Mouse (Mus musculus) telencephalon, adult 2 months (tissue): Measurements from ENCODE around the gene Rapgef2.
A peak's percentile ranks its signal among the peaks of the same experiment; 100 is the strongest.

ENCODE experiments used
- DNase-seq: peaks from one replicate; pipeline ENCODE4 v3.0.0-alpha.2; 2011; ENCODE audit warnings: low read depth, low spot score

Gene Rapgef2

DNA sequence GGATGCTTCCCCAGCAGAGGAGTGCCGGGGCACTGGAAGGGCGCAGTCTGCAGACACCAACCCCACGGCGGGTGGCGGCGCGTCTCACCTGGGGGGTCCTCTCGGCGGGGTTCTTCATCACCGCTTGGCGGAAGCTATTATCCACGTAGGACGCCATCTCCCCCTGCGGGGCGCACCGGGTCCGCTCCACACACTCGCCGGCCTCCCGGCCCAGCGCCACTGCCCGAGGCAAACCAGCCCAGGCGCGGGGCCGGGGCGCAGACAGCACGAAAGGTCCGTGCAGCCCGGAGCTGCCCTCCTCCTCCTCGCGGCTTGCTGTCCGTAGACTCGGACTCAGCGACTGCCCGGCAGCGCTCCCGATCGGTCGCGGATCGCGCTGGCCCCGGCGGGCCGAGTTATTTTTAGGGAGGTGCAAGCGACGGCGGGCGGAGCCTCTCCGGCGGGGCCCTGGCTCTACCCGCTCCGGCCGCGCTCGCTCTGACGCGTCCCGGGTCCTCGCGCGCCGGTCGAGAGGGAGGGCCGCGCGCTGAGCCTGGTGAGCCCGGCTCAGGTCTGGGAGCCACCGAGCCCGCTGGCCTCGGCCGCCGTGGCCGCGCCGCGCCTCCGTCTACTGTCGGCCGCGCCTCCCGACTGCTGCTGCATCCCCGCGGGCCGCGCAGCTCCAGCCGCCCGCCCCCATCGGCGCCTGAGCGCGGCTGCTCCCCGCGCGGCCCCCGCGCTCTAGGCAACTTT lies at the start of gene Rapgef2:
Gene Rapgef2, minus strand, starts transcription at position 142 of the 732 bp plus-strand sequence.
- no peak for DNase-seq

DNA sequence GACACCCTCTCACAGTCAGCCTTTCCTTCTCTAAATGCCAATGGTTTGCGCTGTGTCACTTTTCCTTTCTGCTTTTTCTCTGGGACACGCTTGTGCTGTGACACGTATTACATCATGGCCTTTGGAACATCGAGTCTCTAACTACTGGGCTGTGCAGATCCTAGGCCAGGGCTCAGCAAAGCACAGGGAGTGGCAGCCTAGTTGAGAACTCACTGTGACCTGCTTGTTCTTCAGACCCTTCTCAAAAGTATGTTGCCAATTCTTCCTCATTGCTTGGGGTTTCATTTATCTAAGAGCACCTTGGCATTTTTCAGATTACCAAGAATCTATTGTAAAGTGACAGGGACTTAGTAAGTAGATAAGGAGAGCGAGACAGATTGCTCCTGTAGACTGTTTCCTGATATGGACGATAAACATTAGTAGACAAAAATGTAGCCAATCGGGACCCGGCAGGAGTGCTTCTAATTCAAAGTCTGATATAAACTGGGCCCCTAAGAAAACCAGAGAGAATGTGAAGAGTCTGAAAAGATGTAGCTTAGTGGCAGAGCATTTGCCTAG lies 47.4 kb upstream of the Rapgef2 start:
- no peak for DNase-seq

DNA sequence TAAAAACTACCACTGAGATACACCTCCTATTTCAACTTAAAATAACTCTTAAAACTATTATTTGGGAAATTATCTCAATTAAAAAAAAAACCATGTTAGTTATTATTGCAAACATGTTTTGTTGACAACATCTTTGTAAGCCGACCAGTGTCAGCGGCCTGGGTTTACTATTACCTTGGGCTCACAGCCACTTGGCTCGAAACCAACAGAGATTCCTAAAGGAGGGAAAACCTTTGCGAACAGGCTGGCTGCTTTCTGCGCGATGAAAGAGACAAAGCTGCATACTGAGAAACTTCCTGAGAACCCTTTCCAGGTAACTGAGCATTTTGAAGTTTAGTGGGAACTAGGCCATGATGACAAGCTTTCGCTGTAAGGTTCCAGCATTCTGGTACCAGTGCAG lies 46.7 kb upstream of the Rapgef2 start:
- DNase-seq: no peak

DNA sequence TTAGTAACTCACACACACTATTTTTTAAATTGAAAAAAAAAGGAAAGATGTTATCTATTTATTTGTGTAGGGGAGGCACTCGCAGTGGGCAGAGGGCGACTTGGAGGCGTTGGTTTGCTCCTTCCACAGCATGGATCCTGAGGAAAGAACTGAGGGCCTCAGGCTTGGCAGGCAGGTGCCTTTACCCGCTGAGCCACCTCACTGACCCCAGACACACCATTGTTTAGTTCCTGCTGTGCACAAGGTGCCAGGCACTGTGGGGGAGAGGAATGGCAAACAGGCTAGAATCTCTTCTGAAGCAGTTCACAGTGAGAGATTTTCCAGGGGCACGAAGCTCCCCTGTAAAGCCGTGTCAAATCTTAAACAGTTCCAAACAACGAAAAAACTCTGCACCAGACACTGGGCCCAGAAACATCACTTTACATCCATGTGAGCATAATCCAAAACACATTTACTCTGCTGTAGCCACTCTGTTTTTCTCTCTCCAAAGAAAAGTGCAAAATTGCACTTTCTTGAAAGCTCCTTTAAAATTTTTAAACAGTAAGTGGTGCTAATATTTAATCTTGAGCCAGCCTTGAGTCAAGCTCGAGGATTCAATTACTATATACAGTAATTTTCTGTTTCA lies 43.5 kb upstream of the Rapgef2 start:
- DNase-seq: no peak

DNA sequence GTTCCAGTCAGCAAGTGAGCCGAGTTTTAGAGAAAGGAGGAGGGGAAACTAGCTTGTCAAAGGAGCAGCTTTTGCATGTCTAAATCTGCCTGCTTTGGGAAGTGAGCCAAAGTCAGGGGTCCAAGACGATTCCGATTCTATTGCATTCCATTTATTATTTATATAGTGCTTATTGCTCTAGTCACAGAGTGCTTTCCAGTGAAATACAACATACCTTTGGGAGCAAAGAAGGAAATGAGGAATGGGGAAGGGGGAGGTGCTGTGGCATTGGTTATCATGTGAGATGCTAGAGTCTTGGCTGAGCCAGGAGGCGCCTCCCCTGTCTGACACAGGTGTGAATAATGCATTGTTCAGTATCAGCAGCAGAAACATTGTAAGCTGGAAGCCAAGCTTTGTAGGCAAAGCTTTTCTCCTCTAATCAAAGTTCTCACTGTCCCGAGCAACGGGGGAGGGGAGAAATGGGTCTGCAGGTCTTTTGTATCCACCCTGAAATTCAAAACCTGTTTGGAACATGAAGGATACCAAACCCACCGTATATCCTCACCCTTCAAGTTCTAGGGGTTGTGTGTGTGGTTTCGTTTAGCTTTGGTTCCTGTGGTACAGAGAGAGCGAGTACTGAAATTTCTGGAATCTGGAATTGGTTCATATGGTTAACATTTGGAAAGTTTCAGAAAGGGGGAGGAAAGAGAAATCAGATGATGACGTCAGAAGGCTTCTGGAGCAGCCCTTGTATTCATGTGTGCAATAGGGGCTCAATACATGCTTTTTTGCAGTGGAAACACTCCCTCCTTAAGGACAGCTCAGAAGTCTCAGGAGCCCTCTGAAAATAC lies 38.6 kb upstream of the Rapgef2 start:
- DNase-seq: no peak

DNA sequence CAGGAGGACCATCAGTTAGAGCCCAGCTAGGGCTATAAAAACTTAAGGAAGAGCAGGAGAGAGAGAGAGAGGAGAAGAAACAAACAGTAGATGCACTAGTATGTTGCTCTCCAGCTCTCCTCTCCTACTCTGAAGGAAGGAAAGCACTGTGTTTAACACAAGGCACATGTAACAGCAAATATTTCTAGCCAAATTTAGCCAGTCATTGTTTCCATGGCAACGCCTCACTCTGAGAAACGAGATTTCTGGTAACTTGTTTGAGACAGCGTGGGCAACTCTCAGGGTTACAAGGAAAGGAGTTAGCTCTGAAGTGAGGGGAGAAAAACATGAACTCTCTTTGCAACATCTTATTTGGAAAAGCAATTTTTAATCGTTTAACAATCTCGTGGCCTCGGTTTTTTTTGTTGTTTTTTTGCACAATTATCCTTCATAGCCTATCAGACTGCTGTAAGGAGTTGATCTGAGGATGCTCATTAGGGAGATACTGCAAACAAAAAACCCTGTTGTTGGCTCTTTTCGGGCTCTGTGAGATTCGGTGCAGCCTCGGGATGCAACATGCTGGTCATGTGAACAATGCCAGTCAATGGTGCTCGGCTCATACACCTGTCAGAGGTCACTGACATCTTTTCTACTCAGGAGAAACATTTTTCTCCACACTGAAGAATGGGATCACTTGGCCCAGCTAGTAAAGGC lies 27.8 kb upstream of the Rapgef2 start:
- DNase-seq: peak; percentile 94

DNA sequence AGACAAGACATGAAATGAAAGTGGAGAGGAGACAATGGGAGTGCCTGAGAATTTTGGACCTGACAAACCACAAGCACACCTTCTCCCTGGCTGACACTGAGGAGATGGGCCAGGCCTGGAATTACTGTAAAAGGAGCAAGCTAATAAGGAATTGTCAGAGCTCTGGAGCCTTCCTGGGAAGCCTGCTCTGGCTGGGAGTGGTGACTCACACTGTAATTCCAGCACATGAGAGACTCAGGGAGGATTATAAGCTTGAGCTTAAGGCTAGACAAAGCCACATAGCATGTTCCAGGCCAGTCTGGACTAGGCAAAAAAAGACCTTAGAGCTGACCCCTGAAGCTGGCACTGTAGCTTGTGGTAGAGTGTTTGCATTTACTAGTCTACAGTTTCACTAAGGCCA lies 25.6 kb upstream of the Rapgef2 start:
- DNase-seq: no peak

DNA sequence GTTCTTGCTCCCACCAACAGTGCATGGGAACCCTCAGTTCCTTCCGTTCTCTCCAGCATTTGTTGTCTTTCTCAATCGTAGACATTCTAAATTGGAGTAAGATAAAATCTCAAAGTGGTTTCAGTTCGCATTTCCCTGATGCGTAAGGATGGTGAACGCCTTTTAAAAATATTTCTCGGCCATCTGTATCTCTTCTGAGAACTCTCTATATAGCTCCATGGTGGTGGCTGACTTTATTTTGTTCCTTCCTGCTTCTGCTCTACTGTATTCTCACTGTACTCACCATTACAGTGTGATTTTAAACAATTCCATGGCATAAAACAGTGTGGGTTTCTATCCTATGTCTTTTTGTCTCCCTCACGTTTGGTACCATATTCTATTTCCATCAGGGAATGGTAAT lies 23.9 kb upstream of the Rapgef2 start:
- no peak for DNase-seq

DNA sequence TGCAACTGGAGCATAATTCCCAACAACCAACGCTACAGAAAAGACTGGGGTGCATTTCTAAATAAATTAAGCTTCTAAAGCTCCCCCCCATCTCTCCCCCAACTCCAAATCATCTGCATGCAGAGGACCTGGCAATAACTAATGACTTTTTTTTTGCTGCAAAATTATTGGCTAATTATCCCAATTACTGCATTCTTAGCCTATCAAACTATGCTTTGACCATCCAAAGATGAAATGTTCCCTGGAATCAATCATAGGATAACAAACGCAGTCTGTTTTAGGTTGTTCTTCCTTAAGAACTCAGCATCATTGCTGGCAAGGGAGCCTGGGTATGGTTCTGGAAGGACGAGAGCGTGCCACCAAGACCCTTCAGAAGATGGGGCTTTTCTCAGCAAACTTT lies 22.3 kb upstream of the Rapgef2 start:
- no peak for DNase-seq

DNA sequence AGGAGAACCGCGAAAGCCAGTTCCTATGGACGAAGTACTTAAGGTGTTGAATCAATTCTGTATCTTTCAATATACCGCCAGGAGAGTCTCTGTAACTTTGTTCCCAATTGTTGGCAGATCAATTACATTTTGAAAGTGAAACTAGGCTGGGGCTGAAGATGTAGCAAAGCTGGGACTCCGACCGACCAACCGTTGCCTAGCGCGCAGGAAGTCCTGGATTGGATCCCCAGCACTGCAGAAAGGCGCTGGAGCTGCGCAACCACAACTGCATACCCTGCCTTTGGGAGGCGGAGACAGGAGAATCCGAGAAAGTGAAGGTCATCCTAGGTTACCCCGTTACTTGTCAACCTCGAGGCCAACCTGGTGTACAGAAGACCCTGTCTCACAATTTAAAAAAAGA lies 13.1 kb upstream of the Rapgef2 start:
- no peak for DNase-seq

DNA sequence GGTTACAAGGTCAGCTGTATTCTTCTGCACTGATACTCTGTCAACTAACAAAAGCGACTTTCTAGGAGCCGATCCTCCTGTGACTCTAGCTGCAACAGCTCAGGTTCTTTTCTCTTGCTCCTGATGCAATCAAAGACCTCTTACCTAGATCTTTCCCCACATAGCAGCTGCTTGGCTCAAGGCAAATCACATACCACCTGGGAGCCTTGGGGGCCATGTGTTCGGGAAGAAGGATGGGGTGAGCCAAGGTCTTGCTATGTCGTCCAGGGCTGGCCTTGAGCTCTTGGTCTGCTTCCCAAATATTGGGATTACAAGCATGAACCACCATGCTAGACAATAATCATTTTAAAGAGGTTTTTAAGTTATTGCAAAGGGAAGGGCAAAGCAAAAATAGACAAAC lies 11.0 kb upstream of the Rapgef2 start:
- DNase-seq: no peak

DNA sequence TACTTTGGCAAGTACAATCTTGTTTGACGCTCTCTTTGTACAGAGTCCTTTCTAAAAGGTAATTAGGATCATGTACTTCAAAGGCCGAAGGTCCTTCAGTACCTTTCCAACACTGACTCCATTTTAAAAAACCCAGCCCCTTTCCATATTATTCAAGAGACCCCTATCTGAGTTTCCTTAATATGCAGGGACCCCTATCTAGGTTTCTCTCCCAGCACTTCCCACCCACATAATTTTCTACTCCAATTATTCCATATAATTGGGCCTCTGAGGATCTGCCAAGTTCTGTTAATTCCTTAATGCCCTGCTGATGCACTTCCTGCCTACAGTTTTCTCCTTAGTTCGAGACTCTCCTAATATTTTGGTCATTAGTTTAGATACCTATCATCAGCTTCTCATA lies 10.3 kb upstream of the Rapgef2 start:
- DNase-seq: no peak

DNA sequence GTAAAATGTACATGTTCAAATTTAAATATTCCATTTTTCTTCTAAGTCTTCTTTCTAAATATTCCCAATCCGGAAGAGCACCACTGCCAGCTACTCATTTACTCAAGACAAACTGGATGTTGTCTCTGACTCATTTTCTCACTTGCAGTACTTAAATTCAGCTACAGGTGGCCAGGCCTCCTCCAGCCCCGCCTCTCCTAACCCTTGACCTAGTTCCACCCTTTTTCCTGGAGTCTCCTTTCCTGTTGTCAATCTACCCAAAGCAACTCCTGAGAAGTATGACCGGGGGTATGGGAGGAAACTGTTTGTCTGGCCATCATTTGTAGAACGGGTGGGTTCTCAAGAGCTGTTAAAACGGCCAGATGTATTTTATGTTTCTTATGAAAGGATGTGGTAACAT lies 9.7 kb upstream of the Rapgef2 start:
- no peak for DNase-seq

DNA sequence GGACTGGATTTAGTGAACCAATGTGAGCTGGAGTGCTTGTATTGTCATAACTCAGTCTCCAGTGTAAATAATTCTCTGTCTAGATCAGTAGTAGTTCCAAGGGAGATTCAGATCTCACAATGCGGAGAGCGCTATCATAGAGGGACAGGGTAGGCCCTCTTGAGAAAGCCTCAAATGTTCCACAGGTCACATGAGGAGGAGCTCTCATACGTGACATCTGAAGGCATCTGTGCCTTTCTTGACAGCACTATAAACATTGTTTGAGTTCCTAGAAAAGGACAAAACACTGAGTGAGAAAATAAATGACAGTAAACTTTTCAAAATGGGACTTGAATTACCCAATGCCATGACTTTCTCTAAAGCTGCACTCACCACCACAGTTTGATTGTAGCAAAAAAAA lies 8.4 kb upstream of the Rapgef2 start:
- DNase-seq: no peak

DNA sequence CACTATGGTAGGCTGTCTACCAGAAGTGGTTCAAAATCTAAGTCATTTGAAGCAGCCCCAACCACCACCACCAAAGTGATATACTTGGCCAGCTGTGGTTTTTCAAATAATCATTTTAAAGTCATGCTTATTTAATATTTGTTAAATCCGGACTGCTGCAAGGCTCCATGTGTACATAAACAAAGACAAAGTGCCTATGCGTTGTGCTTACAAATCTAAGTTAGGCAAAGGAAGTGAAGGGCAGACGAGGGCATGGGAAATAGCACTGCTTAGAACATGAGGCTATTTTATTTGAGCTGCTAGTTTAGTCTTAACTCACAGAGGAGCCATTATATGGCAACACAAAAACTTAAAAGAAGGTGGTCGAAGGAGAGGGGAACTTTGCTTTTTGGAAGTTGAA lies 6.7 kb upstream of the Rapgef2 start:
- DNase-seq: no peak

DNA sequence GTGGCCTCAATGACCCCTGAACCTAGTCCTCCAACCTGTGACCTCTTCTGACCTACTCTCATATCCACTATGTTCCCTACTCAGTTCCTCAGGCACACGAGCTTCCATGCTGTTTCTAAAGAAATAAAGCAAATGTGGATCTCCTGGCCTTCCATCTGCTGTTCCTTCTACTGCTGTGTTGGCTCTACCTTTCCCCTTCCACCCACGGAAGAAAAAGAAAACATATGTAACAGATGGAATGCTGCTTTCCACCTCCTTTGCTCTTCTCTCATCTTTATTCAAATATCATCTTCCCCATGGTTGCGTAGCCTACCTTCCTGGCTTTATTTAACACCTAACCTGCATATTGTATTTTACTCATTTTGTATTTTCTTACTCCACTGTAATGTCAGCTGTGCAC lies 2.7 kb upstream of the Rapgef2 start:
- peak; percentile 77 for DNase-seq

DNA sequence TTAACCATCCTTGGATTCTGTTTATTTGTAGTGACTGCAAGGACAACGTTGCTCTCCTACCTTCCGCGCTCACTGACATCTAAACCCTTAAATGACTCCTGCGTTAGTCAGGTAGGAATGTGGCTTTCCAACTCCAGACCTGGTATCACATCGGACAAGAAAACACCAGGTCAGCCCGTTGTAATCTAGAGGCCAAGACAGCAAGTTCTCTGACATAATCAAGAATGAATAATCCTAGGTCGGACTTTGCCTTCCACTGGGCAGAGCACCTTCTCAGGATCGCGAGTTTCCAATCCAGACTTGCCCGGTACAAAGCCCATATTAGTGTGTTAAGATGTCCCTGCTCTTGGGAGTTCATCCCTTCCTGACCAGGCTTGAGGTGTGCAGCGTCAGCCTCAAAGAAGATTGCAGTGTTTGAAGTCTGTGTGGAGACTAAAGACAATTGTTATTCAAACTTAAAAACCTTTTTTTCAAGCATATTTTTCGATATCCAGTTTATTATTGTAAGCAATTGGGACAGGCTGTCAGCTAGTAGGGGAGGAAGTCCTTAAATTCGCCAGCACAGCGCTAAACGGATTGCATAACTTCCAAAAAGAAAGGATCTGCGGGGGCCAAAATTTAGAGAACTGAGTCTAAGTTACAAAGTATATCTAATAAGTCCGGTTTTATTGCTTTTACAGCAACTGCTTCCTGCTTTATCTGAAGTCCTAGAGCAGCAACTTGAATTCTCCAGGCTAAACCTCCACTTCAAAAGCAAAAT lies 1.6 kb upstream of the Rapgef2 start:
- no peak for DNase-seq

DNA sequence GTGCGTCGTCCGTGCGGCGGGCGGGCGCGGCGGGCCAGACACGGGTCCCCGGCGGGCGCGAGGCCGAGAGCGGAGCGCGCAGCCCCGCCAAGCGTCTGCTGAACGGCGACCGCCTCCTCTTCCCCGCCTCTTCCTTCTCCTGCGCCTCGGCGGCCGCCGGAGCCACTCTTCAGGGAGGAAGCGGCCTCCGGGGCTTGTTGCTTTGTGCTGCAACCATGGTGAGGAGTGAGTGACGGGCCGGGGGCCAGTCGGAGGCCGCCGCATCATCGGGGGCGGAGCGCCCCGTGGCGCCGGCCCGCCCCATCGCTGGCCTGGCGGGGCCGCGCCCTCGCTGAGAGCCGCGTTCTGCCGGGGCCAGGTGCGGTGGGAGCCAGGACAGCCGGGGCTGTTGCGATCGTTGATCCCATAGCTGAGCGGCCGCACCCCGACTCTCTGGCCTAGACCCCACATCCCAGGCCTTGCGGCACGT lies 825 bp upstream of the Rapgef2 start:
- DNase-seq: peak; percentile 90

DNA sequence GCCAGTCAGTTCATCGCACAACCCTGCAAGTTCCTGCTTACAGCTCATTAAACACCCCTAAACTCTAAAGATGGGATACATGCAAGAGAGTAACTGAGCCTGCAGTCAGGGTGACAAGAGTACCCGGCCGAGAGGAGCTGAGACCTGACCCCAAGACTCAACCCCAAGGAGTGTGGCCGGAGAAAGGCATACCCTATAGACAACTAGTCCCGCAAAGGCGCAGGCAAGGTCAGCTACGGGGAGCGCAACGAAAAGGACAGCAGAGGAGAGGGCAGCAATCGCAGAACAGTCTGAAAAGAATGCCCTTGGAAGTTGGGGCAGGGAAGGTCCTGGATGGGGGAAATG lies 314 bp downstream of the Rapgef2 start:
- DNase-seq: no peak

DNA sequence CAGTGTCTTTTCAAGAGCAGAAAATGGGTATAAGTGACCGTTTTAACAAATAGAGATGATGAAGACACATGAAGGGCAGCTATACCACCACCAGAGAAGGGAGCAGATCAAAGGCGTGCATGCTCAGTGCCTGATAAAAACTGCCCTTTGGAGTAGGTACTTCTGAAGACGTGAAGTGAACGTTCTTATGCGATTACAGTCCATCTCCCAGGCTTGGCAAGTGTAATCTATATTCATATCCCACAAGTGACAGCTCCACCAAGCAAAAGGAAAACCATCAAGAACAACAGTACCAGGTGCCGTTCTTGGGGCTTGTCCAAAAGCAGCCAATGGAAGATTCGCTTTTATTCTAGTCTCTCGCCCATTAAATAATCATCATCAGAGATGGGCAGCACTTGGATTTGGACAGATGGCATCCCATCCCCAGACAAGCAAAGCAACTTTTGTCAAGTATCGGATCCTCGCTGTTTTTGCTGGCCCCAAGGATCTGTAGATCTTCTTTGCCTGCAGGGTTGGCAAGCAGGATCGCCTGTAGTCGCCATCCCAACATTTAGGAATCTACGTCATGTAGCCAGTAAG lies 1.1 kb downstream of the Rapgef2 start:
- DNase-seq: no peak

DNA sequence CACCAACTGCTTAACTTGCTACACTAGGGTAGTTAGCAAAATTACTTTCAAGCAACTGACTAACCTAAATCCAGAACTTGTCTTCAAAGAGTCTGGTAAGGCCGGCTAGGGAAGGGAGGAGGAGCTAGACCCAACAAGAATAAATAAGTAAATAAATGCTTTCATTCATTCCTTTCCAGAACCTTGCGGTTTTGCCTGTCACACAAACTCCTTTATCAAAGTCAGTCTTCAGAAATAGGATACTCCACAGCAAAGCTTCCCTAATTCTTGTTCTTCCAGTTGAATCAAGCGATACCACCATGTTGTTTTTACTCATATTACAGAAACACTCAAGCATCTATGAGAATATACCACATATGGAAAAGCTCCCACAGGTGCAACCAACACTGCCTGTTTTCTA lies 2.3 kb downstream of the Rapgef2 start:
- no peak for DNase-seq
